9 mouse cellular contexts compared by ENCODE assay signal in the genomic region with DNA sequence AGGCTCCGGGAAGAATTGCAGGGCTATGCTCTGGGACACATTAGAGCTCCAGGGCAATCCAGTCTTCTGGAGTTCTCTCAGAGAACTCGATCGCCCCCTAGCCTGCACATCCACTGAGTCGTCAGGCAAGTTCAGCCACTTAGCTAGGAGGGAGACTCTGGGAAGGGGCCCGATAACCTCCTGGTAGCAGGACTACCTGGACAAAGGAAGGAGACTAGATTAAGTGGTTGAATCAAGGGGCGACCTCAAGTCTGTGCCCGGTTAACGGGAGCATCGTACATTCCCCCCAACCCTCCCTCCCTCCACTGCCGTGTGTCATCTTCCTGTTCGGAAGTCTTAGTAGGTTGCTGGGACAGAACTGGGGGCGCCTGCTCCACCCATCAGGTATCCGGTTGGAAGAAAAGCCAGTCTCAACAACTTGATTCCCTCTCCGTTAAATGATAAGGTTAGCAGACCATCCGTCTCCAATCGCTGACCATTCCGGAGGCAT.
A peak's percentile ranks its signal among the peaks of the same experiment; 100 is the strongest.
DNase-seq lines count a peak whose midpoint lies in the region; ATAC-seq and TF ChIP-seq lines count a peak whose summit lies in the region.
"Had no signal": no experiment of that assay in that cellular context is flagged by ENCODE, and none has a peak within 500 bp of the region (broad histone marks: within the 10 kb centered on the region; RNA-seq: fewer than 3 reads in every experiment).

No protein-coding gene starts in this region.

- H3K4me3 ChIP-seq in kidney, adult 2 months (ENCODE audit: insufficient read depth, low read depth, low read length) = peak overlapping the region; percentile 42
- H3K4me3 ChIP-seq in limb, embryonic 11.5 days (ENCODE audit: low read depth, low read length) = 0 out of 2 replicates have a peak overlapping the region, but pooled peaks have one; percentile 9
- H3K4me3 ChIP-seq in midbrain, embryonic 15.5 days = no peak overlapping the region
- H3K4me3 ChIP-seq: myocyte had no signal

- DNase-seq in adrenal gland, adult 8-10 months = peak; percentile 74
- peak; percentile 83 for DNase-seq in embryo, embryonic 9.5 days (ENCODE audit: extremely low spot score)
- DNase-seq in heart, adult 18-20 months = peak; percentile 92 to 95
- peak; percentile 95 for DNase-seq in kidney, adult 2 months
- peak; percentile 90 for DNase-seq in limb, embryonic 11.5 days (ENCODE audit: low spot score)
- peak; percentile 73 for DNase-seq in splenic B cell, adult 2 months (ENCODE audit: low read depth, low spot score)

- TF ChIP-seq CTCF in kidney, adult 2 months (conservative IDR thresholded peaks at IDR 0.05; ENCODE audit: insufficient read depth, insufficient read length, low read depth, low read length) = peak; percentile 74

- no peak overlapping the region for H3K9ac ChIP-seq in limb, embryonic 11.5 days (ENCODE audit: low read length)
- no peak overlapping the region for H3K9ac ChIP-seq in midbrain, embryonic 15.5 days

- no peak for ATAC-seq in limb, embryonic 11.5 days (ENCODE audit: insufficient number of reproducible peaks, low FRiP score, low TSS enrichment, low read depth)
- ATAC-seq in midbrain, embryonic 15.5 days (replicated peaks) = no peak
- no peak for ATAC-seq in inflammation-experienced regulatory T-cells, adult 6 months

- no peaks in the 10 kb centered on the region for H3K9me3 ChIP-seq in limb, embryonic 11.5 days (ENCODE audit: control insufficient read depth, low read length)
- H3K9me3 ChIP-seq in midbrain, embryonic 15.5 days = no peaks in the 10 kb centered on the region

- H3K36me3 ChIP-seq in kidney, adult 2 months (ENCODE audit: control insufficient read depth, insufficient read depth, low read length) = peaks cover 7% of the 10 kb centered on the region
- no peaks in the 10 kb centered on the region for H3K36me3 ChIP-seq in limb, embryonic 11.5 days (ENCODE audit: control insufficient read depth, insufficient read depth, low read length)
- no peaks in the 10 kb centered on the region for H3K36me3 ChIP-seq in midbrain, embryonic 15.5 days (replicated peaks)
- H3K36me3 ChIP-seq in splenic B cell, adult 2 months (ENCODE audit: control insufficient read depth, insufficient read depth, low read length, poor library complexity, severe bottlenecking) = no peaks in the 10 kb centered on the region

- H3K4me1 ChIP-seq in kidney, adult 2 months (ENCODE audit: control insufficient read depth, insufficient read depth, low read length) = peaks cover 4% of the 10 kb centered on the region; the same call in 1 of the 2 replicates
- no peaks in the 10 kb centered on the region for H3K4me1 ChIP-seq in limb, embryonic 11.5 days (ENCODE audit: control insufficient read depth, insufficient read depth, low read length)
- peaks cover 37% of the 10 kb centered on the region for H3K4me1 ChIP-seq in midbrain, embryonic 15.5 days

- 12% methylated on average over 17 of the region's 17 CpGs for WGBS in kidney, adult 2 months
- 15% methylated on average over 17 of the region's 17 CpGs for WGBS in limb, embryonic 11.5 days
- 18% methylated on average over 17 of the region's 17 CpGs for WGBS in midbrain, embryonic 15.5 days

- no peak for TF ChIP-seq POLR2A in kidney, adult 2 months (IDR thresholded peaks at IDR 0.05; ENCODE audit: low read depth, low read length)

- no peaks in the 10 kb centered on the region for H3K27me3 ChIP-seq in kidney, adult 2 months (replicated peaks; ENCODE audit: control insufficient read depth, insufficient read depth, low read length)
- H3K27me3 ChIP-seq in limb, embryonic 11.5 days (ENCODE audit: control insufficient read depth, insufficient read depth, low read length) = no peaks in the 10 kb centered on the region
- H3K27me3 ChIP-seq in midbrain, embryonic 15.5 days (replicated peaks) = 0 out of 2 replicates have a peak, but pooled peaks cover 9% of the 10 kb centered on the region
- no peaks in the 10 kb centered on the region for H3K27me3 ChIP-seq in splenic B cell, adult 2 months (ENCODE audit: control insufficient read depth, insufficient read depth, low read length, poor library complexity, severe bottlenecking)

- H3K27ac ChIP-seq in kidney, adult 2 months (ENCODE audit: insufficient read depth, low read depth, low read length) = peak overlapping the region; percentile 70
- no peak overlapping the region for H3K27ac ChIP-seq in limb, embryonic 11.5 days (replicated peaks; ENCODE audit: low read depth, low read length)
- no peak overlapping the region for H3K27ac ChIP-seq in midbrain, embryonic 15.5 days

- H3K4me2 ChIP-seq in limb, embryonic 11.5 days (ENCODE audit: low read depth, severe bottlenecking) = peak overlapping the region; percentile 30; the same call in 1 of the 2 replicates
- H3K4me2 ChIP-seq in midbrain, embryonic 15.5 days = peak overlapping the region; percentile 36
